Mouse (Mus musculus) thymus, adult 18-20 months (tissue): ENCODE measurements around the gene Ugcg.

Source experiments
- DNase-seq, 2 experiments: peaks; one replicate each; pipeline ENCODE4 v3.0.0; 2022; ENCODE audit warnings: mixed read lengths in 2 of 2

The Ugcg gene

DNA sequence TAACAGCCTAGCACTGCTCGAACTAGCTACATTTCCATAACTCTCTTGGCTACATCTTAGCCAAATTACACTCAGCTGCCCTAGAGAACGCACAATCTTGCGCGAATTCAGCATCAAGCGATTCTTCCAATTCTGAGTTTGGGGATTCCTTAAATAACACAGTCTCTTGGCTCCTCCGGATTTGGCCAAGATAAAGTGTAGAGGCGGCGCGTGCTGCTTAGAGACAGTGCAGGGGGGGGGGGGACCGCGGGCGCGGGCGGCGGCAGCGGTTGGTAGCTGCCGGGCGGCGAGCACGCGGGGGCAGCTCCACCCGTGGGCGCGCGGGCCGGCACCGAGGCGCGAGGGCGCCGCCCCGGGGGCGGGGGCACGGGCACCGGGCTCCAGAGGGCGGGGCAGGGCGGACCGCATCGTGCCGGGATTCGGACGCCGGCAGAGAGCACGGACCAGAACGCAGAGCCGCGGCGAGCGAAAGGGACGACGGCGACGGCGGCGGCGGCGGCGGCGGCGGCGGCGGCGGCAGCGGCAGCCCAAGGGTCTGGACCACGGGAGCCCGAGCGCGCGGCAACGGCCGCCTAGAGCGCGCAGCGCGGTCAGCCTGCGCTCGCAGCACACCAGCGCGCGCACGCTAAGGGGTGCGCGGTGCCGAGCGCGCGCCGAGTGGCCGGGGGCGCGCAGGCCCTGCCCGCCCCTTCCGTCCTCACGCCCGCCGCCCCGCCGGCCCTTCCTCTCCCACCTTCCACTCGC lies at the start of gene Ugcg:
Ugcg (plus strand) TSS at position 456 of the 744 bp plus-strand sequence.
- peak; percentile 66 to 69 for DNase-seq

DNA sequence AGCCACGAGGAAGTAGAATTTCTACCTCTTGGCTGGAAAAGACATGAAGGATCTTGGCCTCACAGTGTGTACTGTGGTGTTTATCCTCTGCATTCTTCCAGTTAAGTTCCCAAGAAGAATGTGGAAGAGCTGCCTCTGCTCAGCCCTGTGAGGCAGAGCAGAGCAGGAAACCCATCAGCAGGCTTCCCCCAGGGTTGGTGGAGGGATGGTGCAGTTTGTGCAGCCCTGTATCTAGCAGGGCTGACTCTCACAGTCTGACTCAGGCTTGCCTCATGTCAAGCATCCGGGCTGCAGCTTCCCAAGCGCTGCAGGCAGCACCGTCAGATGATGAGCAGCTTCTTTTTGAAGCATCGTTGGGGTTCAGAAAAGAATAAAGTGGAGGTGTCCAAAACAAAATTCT lies 40.0 kb upstream of the Ugcg start:
- DNase-seq, result no peak

DNA sequence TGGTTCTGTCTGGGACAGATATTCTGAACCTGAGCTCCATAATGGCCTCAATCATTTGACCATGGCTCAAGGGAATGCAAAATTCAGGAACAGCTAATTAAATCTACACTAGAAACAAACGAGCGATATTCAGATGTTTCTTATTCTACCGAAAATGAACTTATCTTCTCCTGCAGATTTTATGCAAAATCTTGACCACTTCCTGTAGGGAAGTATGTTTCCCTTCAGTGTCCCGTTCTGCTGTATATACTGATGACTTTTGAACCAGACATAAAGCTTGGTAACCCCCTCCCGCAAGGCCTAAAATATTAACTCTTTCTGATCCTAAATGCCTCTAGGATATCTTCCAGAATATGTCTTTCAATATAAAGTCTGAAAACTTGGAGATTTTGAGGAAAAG lies 38.1 kb upstream of the Ugcg start:
- DNase-seq, result no peak

GRCm38 (mm10) chr4:59151953-59152352 lies 37.1 kb upstream of the Ugcg start:
- no peak for DNase-seq

GRCm38 (mm10) chr4:59156897-59157592 lies 32.0 kb upstream of the Ugcg start:
- no peak for DNase-seq

- no peak for DNase-seq
These were observed 31.4 kb upstream of the Ugcg start for GRCm38 (mm10) chr4:59157654-59158053.

- no peak for DNase-seq
These were observed 28.8 kb upstream of the Ugcg start for GRCm38 (mm10) chr4:59160289-59160688.

GRCm38 (mm10) chr4:59160959-59161670 lies 27.9 kb upstream of the Ugcg start:
- no peak for DNase-seq

GRCm38 (mm10) chr4:59164034-59164433 lies 25.0 kb upstream of the Ugcg start:
- DNase-seq, result no peak

DNA sequence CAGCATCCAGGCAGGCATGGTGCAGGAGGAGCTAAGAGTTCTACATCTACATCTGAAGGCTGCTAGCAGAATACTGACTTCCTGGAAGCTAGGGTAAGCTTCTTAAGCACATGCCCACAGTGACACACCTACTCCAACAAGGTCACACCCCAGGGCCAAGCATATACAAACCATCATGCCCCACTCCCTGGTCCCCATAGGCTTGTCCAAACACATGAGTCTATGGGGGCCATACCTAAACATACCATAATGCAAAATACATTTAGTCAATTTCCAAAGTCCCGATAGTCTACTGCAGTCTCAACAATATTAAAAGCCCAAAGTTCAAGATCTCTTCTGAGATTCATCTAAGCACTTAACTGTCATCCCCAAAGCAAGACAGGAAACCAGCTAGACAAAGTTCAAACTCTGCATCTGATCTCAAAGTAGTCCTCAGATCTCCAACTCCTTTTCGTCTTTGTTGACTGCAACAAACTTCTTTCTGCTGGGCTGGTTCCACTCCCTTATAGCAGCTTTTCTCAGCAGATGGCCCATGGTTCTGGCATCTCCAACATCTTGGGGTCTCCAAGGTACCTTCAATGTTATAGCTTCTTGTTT lies 21.7 kb upstream of the Ugcg start:
- DNase-seq, result peak in 1 of 2 experiments; percentile 43

DNA sequence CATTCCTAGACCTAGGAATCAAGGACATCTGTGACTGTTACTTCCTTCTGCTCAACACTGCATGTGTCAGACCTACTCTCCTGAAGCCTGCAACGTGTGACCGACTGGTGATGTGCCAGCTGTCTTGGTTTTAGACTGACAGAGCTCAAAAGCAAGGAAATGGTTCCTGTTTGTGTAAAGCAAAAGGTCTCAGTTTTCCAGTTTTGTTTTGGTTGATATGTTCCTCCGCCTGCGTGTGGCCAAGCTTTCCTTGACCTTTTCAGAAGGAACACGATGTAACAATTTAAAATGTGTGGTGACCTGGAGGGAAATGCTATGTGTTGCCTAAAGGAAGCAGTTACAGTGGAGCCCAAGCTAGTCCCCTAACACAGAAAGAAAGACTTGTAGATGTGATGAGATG lies 19.1 kb upstream of the Ugcg start:
- DNase-seq, result no peak

DNA sequence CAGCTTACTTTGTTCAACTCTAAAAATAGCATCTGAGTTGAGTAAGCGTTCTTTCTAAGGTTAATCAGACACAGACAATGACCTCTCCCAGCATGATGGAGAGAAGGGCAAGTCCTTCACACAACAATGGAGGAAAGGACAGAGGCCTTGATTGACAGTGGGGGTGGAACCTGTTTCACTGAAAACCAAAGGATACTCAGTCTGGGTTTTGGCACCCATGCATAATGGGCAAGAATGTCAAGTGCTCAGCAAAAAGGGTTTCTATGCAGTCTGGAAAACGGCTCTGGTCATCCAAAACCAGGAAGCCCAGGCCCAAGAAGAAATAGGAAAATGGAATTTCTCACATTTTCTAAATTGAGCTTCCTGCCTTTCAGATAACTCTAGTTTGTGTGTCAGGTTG lies 16.4 kb upstream of the Ugcg start:
- no peak for DNase-seq

DNA sequence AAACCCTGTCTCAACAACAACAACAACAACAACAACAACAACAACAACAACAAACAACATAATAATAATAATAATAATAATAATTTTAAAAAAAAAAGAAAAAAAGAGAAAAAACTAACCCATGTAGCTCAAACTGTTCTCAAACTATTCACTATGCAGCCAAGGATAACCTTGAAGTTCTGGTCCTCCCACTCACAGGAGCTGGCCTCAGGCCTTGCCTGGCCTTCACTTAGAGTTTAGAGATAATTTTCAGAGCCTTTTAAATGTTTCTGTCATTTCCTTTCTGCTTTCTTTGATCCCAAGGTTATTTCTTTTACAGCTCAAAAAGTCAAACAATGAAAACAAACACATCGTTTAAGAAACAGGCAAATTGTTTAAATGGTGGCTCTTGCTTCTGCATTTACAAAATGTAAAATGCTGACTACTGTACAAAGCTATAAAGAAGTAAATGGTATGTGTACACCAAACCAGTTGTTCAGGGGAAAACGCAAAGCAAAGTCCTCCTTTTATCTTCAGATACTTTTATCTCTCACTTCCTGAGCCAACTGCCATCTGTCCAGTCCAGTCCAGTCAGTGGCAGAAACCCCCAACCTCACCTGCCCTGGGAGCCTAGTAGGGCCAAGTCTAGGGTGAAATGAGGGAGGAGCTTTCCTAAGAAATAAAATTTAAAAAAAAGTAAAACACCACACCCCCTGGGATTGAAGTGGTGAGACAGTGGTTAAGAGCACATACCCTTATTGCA lies 15.7 kb upstream of the Ugcg start:
- no peak for DNase-seq

DNA sequence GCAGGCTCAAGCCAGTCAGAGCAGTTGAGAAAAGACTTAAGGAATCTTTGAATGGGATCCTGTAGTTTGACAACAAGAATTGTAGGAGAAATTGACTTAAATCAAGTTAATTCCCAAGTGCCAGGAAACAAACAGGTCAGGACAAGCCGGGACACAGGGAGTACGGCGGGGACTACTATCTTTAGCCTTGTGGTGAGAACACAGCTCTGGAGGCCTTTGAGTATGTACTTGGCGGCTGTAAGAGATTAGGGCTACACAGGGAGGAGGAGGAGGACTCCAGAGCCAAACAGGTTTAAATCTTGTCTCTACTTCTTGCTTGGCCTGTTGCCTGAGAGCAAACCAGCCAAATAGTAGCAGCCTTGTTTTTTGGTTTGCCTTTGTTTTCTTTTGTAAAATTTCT lies 14.1 kb upstream of the Ugcg start:
- DNase-seq, result no peak

GRCm38 (mm10) chr4:59175929-59176328 lies 13.1 kb upstream of the Ugcg start:
- no peak for DNase-seq

DNA sequence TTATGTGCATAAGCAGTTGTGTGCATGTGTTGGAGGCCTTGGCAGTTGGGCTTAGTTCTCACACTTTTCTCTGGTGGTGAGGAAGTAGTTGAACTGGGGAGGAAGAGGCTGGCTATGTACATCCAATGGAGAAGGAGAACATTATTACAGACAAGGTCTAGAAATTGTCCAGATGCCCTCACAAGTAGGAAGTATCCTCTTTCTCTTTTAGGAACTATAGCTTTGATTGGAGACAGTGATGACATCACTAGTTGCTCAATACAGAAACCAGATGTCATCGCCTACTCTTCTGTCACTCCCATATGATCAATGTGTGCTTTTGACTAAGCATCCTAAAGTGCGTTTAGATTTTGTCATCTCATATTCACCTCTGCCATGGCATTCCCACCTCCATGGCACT lies 11.5 kb upstream of the Ugcg start:
- no peak for DNase-seq

DNA sequence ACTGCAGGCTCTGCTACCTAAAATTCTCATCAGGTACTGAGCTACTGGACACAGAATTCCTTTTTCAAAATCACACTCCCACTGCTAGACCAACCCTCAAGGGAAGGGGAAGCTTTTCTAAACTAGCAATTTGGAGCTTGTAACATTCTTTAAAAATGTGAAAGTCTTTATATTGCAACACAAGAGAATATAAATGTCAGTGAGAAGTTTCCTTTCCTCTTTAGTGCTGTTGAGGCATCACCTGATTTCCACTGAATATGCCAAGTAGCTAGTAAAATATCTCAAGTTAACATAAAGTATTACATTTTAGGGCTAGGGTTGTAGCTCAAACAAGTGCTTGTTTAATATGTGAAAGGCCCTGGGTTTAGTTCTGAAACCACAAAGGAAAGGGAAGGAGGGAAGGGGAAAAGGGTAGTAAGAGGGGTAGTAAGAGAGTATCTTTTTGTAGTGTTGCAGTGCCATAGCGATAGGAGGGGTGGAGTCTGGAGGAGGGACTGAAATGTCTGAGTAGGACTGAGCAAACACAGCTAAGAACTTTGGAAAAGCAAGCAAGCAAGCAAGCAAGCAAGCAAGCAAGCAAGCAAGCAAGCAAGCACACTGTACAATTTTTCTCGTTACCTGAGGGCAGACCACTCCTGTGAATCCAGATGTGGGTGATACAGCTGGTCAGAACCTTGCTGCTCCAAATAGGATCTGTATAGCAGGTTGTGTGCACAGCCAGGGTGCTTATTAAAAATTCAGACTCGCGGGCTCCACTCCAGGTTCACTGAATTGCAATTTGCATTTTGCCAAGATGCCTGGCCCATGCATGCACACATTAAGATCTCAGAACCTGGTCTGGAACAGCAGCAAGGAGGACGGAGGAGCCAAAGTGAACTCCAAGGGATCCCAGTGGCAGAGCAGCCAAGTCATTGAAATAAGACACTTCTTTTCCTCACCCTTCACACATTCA lies 7.5 kb upstream of the Ugcg start:
- no peak for DNase-seq

GRCm38 (mm10) chr4:59185671-59186070 lies 3.4 kb upstream of the Ugcg start:
- no peak for DNase-seq

DNA sequence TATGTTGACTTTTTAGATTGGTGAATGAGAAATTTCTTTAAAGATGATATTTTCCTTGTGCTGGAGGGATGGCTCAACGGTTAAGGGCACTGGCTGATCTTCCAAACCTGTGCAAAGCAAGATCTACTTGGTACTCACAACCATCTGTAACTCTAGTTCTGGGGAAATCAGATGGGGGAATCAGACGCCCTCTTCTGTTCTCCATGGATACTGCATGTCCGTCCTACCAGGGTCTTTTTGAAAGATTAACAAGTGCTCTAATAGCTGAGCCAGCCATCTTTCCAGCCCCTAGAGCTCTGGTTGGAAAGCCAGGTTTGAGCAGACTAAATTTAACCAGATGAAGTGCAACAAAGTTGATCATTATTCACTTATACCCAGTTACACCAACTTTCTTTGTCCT lies 1.8 kb upstream of the Ugcg start:
- DNase-seq, result peak in 1 of 2 experiments; percentile 56

DNA sequence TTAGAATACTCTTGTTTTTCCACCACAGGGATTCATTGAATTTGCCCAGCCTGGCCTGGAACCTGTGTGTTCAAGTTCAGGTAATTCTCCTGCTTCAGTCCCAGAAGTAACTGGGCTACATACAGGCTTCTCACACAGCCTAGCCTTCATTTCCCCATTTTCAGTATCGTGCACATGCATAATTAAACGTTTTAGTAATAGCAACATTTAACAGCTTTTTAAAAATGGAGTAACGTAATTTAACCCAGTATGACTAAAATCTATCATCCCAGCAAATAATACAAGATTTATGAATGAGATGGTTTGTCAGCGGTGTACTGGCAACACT lies 619 bp upstream of the Ugcg start:
- DNase-seq, result no peak

GRCm38 (mm10) chr4:59189546-59190237 lies 635 bp downstream of the Ugcg start:
- DNase-seq, result peak; percentile 39 to 52
